Mouse (Mus musculus): Measurements from ENCODE around the gene Fgd3. TPM values are rescaled to one million over a fixed set of nuclear protein-coding genes. Genes with fewer than 3 reads are reported as not detected.

Gene Fgd3
- total RNA-seq, 1 experiment from 2014 or later = 44.6 TPM

Other genes starting within 250 kb of the Fgd3 start
- not detected in 3 replicates for gene Wnk2, start 172.3 kb downstream of the Fgd3 start, total RNA-seq (2017)
- 24.6 to 59.1 TPM (median 55.8 TPM) in 3 replicates for gene Ninj1, start 132.8 kb downstream of the Fgd3 start, total RNA-seq (2017)
- 27.8 to 56.1 TPM (median 45.9 TPM) in 3 replicates for gene Card19, start 104.3 kb downstream of the Fgd3 start, total RNA-seq (2017)
- 76.0 to 95.2 TPM (median 78.6 TPM) in 3 replicates for gene Susd3, start 71.6 kb downstream of the Fgd3 start, total RNA-seq (2017)
- gene Bicd2, start 21.3 kb upstream of the Fgd3 start, total RNA-seq (2017) = 24.4 to 44.2 TPM (median 31.3 TPM) in 3 replicates
- gene Ippk, start 100.9 kb upstream of the Fgd3 start, total RNA-seq (2017) = 5.0 to 8.4 TPM (median 7.5 TPM) in 3 replicates
- gene Tes3-ps, start 173.0 kb upstream of the Fgd3 start, total RNA-seq (2017) = 1.9 to 2.1 TPM (median 2.0 TPM) in 3 replicates
- 0.21 TPM in 1 of 3 replicates, not detected in the others for gene Ecm2, start 184.5 kb upstream of the Fgd3 start, total RNA-seq (2017)
- gene Aspn, start 224.1 kb upstream of the Fgd3 start, total RNA-seq (2017) = not detected in 3 replicates

All from monocyte, adult 5-6 weeks (primary cell).